Mouse (Mus musculus): ENCODE measurements around the gene Gm3285. TPM values are rescaled to one million over a fixed set of nuclear protein-coding genes. Genes with fewer than 3 reads are reported as not detected.

Gm3285 gene
- polyA plus RNA-seq, 1 experiment from 2014 or later, result not detected

DNA sequence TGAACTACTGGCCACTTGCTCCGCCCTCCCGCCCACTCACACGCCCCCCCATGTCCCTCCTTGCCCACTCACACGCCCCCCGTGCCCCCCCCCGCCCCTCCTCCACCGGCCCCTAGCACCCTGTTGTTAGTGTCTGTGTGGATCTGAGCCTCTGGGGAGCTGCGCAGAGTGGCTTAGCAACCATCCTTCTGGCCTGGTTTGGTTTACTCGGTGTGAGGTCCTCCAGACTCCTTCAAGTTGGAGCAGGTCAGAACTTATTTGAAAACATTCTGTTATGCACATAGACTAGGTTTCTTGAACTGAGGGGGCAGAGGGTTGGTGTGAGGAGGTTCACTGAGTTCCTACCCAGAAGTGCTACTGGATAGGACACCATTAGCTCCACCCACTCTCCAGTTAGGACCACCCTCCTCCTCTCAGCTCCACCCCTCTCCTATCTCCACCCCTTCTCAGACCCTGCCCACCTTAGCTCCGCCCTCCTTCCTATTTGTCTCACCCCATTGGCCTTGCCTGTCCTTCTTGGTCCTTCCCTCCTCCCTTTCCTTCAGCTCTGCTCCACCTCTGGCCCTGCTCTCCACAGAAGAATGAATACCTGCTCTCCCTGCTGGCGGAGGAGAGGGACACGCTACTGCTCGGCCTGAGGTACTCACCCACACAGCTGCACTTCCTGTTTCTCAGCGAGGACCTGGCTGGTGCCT, 2.4 kb downstream of the Gm3285 start:
- H3K4me2 ChIP-seq, result peak overlapping the region; percentile 32
- H3K27me3 ChIP-seq, result 0 out of 2 replicates have a peak, but pooled peaks cover 4% of the 10 kb centered on the region
- WGBS, result 42% methylated on average over 14 of the region's 14 CpGs
- no peak overlapping the region for H3K9ac ChIP-seq
- no peaks in the 10 kb centered on the region for H3K36me3 ChIP-seq
- H3K4me3 ChIP-seq, result peak overlapping the region; percentile 14; the same call in 1 of the 2 replicates
- ATAC-seq (ENCODE audit: low FRiP score), result peak; percentile 69; the same call in 1 of the 2 replicates
- 0 out of 2 replicates have a peak, but pooled peaks cover 4% of the 10 kb centered on the region for H3K4me1 ChIP-seq (replicated peaks)
- no peaks in the 10 kb centered on the region for H3K9me3 ChIP-seq
- H3K27ac ChIP-seq, result no peak overlapping the region

DNA sequence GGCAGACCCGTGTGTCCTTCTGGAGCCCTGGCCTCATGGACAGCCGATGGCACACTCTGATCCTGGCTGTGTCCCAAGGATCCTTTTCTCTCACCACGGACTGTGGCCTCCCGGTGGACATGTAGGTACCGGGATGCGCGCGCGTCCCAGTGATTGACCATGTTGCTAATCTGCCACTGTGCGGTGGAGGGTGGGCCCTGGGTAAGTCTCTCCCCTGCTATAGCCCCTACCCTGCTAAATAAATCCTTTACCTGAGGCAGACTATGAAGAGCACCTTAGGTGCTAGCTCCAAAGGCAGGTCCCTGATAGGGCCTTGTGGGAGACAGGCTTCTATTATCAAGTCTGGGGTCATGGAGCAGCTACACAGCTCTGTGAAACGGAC, 3.0 kb downstream of the Gm3285 start:
- no peak overlapping the region for H3K27ac ChIP-seq
- ATAC-seq (ENCODE audit: low FRiP score), result 0 out of 2 replicates have a peak, but pooled peaks have one; percentile 63
- H3K27me3 ChIP-seq, result 0 out of 2 replicates have a peak, but pooled peaks cover 4% of the 10 kb centered on the region
- peak overlapping the region; percentile 32 for H3K4me2 ChIP-seq
- peak overlapping the region; percentile 14; the same call in 1 of the 2 replicates for H3K4me3 ChIP-seq
- no peak overlapping the region for H3K9ac ChIP-seq
- no peaks in the 10 kb centered on the region for H3K36me3 ChIP-seq
- H3K9me3 ChIP-seq, result no peaks in the 10 kb centered on the region
- H3K4me1 ChIP-seq (replicated peaks), result 0 out of 2 replicates have a peak, but pooled peaks cover 4% of the 10 kb centered on the region
- WGBS, result 35% methylated on average over 11 of the region's 11 CpGs

- 0 out of 2 replicates have a peak, but pooled peaks cover 3% of the 10 kb centered on the region for H3K4me1 ChIP-seq (replicated peaks)
- no peak for ATAC-seq (ENCODE audit: low FRiP score)
- WGBS, result 50% methylated on average over 1 of the region's 1 CpGs
- H3K36me3 ChIP-seq, result no peaks in the 10 kb centered on the region
- no peak overlapping the region for H3K27ac ChIP-seq
- no peak overlapping the region for H3K9ac ChIP-seq
- no peak overlapping the region for H3K4me3 ChIP-seq
- H3K9me3 ChIP-seq, result no peaks in the 10 kb centered on the region
- H3K4me2 ChIP-seq, result no peak overlapping the region
- no peaks in the 10 kb centered on the region for H3K27me3 ChIP-seq
Observed at GRCm38 (mm10) chr10:77867546-77867945, 5.8 kb downstream of the Gm3285 start.

DNA sequence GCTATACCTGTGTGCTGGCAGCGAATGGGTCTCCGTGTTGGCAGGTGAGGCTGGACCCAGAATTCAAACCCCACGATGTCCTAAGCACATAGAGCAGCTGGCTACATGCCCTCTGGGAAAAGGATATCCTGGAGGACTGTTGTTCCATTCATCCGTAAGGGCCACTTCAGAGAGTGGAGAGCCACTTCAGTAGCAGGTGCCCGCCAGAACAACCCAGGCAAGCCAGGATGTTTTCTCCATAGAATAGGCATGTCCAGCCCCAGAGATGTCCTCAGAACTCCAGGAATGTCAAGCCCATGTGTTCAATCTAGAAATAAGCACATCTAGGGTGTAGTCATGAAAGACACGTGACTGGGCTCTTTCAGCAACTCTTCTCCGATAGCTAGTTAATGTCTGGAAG, 7.9 kb downstream of the Gm3285 start:
- WGBS, result 92% methylated on average over 7 of the region's 7 CpGs
- Histone ChIP-seq H3K36me3 (no peaks in the 10 kb centered on the region), H3K27me3 (no peaks in the 10 kb centered on the region), H3K9ac (no peak overlapping the region), H3K4me1 (replicated peaks) (no peaks in the 10 kb centered on the region), H3K27ac (no peak overlapping the region), H3K9me3 (no peaks in the 10 kb centered on the region), H3K4me2 (no peak overlapping the region), H3K4me3 (no peak overlapping the region)
- ATAC-seq (ENCODE audit: low FRiP score), result no peak

DNA sequence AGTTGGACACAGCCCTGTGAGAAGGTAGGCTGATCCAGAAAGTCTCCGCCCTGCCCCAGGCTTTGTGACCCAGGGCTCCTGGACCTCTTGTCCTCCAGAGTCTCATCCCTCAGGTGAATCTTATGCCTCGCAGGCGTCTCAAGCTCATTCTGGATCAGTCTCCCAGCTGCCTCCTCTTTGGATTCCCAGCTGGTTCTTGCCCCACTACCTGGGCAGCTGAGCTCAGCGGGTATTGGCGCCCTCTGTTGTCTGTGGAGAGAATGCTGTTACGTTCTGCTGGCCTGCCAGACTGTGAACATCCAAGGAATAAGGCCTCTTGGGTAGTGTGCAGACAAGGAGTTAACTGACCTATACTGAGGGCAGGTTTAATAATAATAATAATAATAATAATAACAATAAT, 17.2 kb downstream of the Gm3285 start:
- 50% methylated on average over 6 of the region's 6 CpGs for whole genome bisulfite sequencing
- ATAC-seq (ENCODE audit: low FRiP score), result no peak
- no peaks in the 10 kb centered on the region for H3K4me1 ChIP-seq (replicated peaks)
- no peak overlapping the region for H3K4me2 ChIP-seq
- H3K9me3 ChIP-seq, result no peaks in the 10 kb centered on the region
- H3K36me3 ChIP-seq, result no peaks in the 10 kb centered on the region
- no peaks in the 10 kb centered on the region for H3K27me3 ChIP-seq
- no peak overlapping the region for H3K4me3 ChIP-seq
- no peak overlapping the region for H3K9ac ChIP-seq
- H3K27ac ChIP-seq, result no peak overlapping the region

DNA sequence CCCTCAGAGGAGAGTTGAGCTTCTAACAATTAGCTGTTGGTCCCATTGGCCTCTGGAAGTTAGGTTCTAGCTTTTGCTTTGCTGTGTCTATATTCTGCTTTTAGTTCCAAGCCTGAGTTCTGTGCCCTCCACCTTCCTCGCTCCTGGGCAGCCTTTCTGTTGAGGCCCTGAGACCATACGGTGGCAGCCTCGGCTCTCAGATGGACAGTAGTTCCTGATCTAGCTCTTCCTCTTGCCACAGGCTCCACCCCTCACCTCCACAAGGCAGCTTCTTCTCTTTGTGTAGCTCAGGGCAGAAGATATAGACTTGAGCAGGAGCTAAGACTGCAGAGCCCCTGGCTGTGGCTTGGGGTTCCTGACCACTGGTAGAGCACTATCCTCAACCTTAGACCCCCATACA, 18.5 kb downstream of the Gm3285 start:
- no peaks in the 10 kb centered on the region for H3K36me3 ChIP-seq
- H3K4me3 ChIP-seq, result no peak overlapping the region
- H3K27ac ChIP-seq, result no peak overlapping the region
- H3K9me3 ChIP-seq, result no peaks in the 10 kb centered on the region
- no peaks in the 10 kb centered on the region for H3K4me1 ChIP-seq (replicated peaks)
- ATAC-seq (ENCODE audit: low FRiP score), result no peak
- 77% methylated on average over 3 of the region's 3 CpGs for WGBS
- no peak overlapping the region for H3K9ac ChIP-seq
- H3K27me3 ChIP-seq, result no peaks in the 10 kb centered on the region
- H3K4me2 ChIP-seq, result no peak overlapping the region

DNA sequence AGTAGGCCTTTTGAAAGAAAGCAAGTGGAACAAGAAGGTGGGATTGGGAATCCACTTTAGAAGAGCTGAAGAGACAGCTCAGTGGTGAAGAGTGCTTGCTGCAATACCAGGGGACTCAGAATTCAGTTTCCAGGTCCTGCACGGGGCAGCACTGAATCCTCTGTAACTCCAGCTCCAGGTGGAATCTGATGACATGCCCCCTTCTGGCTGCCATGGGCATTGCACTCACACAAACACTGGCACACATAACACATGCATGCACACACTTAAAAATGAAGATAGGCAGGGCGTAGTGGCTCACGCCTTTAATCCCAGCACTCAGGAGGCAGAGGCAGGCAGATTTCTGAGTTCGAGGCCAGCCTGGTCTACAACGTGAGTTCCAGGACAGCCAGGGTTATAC, 20.8 kb downstream of the Gm3285 start:
- Histone ChIP-seq H3K27ac (no peak overlapping the region), H3K4me3 (no peak overlapping the region), H3K9me3 (no peaks in the 10 kb centered on the region), H3K9ac (no peak overlapping the region), H3K27me3 (no peaks in the 10 kb centered on the region), H3K4me1 (replicated peaks) (no peaks in the 10 kb centered on the region), H3K4me2 (no peak overlapping the region), H3K36me3 (no peaks in the 10 kb centered on the region)
- WGBS, result 87% methylated on average over 5 of the region's 5 CpGs
- ATAC-seq (ENCODE audit: low FRiP score), result no peak

GRCm38 (mm10) chr10:77886007-77886747, 24.4 kb downstream of the Gm3285 start:
- no peak for ATAC-seq (ENCODE audit: low FRiP score)
- no peak overlapping the region for H3K9ac ChIP-seq
- no peaks in the 10 kb centered on the region for H3K27me3 ChIP-seq
- H3K4me2 ChIP-seq, result no peak overlapping the region
- no peaks in the 10 kb centered on the region for H3K4me1 ChIP-seq (replicated peaks)
- H3K4me3 ChIP-seq, result no peak overlapping the region
- H3K9me3 ChIP-seq, result no peaks in the 10 kb centered on the region; the same call in 1 of the 2 replicates
- WGBS, result 56% methylated on average over 12 of the region's 12 CpGs
- 0 out of 2 replicates have a peak, but pooled peaks cover 2% of the 10 kb centered on the region for H3K36me3 ChIP-seq
- H3K27ac ChIP-seq, result no peak overlapping the region

DNA sequence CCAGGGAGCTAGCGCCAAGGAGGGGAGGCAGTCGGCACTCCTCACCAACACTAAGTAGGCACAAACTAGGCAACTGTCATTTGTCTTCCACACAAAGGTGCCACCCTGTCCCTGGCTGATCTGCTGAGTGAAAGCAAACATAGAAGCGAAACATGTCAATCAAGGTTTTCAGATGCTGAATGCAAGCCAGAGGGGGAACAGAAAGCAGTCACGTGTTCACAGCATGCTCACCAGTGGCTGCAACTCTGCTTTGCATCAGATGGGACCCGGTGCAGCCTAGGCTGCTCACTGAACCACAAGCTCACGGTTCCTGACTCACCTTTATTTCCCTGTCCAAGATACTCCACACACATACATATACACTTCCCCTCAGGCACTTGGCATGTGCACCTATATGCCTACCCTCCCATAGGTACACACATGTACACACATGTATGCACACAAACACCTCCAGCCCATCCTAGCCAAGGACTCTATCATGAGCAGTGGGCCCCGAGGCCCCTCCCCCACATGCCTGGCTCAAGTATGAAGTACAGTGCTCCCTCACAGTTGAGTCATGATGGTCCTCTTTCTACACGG, 29.3 kb downstream of the Gm3285 start:
- no peak overlapping the region for H3K4me2 ChIP-seq
- WGBS, result 84% methylated on average over 8 of the region's 8 CpGs
- no peak for ATAC-seq (ENCODE audit: low FRiP score)
- H3K36me3 ChIP-seq, result 0 out of 2 replicates have a peak, but pooled peaks cover 2% of the 10 kb centered on the region
- no peaks in the 10 kb centered on the region; the same call in 1 of the 2 replicates for H3K9me3 ChIP-seq
- peaks cover 7% of the 10 kb centered on the region; the same call in 1 of the 2 replicates for H3K4me1 ChIP-seq (replicated peaks)
- H3K27me3 ChIP-seq, result no peaks in the 10 kb centered on the region
- H3K9ac ChIP-seq, result no peak overlapping the region
- no peak overlapping the region for H3K4me3 ChIP-seq
- no peak overlapping the region for H3K27ac ChIP-seq

DNA sequence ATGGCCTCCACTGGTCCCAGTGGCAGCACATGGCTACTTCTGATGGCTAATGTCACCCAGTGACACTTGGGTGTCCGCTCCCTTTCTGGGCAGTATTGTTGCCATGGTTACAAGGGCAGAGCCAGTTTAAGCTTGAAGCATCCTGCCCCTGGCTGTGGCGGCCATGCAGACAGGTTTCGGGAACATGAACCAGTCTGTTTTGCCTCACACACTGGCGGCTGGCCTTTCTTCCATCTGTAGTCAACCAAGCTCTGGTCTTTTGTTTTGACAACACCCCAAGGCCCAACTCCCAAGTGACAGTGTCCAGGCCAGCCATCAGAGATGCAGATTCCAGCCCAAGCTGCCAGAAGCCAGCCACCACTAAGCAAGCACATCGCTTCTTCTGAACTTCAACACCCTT, 33.8 kb downstream of the Gm3285 start:
- Histone ChIP-seq H3K27ac (no peak overlapping the region), H3K4me1 (replicated peaks) (peaks cover 16% of the 10 kb centered on the region), H3K27me3 (0 out of 2 replicates have a peak, but pooled peaks cover 3% of the 10 kb centered on the region), H3K9ac (no peak overlapping the region), H3K4me3 (no peak overlapping the region), H3K9me3 (no peaks in the 10 kb centered on the region), H3K36me3 (0 out of 2 replicates have a peak, but pooled peaks cover under 1% of the 10 kb centered on the region), H3K4me2 (no peak overlapping the region)
- no peak for ATAC-seq (ENCODE audit: low FRiP score)
- 67% methylated on average over 5 of the region's 5 CpGs for WGBS

DNA sequence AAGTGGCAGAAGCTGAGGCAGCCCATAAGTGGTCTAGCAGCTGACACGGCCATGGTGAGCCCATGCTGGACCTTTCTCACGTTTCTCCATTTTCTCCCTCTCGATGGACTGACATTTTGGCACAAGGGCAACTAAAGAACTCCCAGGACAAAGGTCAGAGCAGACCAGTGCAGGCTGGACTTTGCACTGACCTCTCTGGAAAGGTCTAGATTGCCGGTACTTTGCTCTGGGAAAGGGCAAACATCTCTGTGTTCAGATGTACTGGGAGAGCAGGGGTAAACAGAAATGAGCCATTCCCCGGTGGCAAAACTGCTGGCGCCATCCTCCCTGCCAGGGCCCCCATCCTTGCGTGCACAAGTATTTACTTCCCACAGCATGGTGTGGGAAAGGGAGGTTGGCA, 38.4 kb downstream of the Gm3285 start:
- ATAC-seq (ENCODE audit: low FRiP score), result no peak
- no peak overlapping the region for H3K4me2 ChIP-seq
- 0 out of 2 replicates have a peak, but pooled peaks cover 3% of the 10 kb centered on the region for H3K36me3 ChIP-seq
- H3K4me1 ChIP-seq (replicated peaks), result peaks cover 36% of the 10 kb centered on the region
- H3K9me3 ChIP-seq, result no peaks in the 10 kb centered on the region
- 77% methylated on average over 7 of the region's 7 CpGs for WGBS
- 0 out of 2 replicates have a peak, but pooled peaks cover 5% of the 10 kb centered on the region for H3K27me3 ChIP-seq
- H3K27ac ChIP-seq, result no peak overlapping the region
- no peak overlapping the region for H3K9ac ChIP-seq
- no peak overlapping the region for H3K4me3 ChIP-seq

Data from hindbrain, embryonic 13.5 days (tissue).